ENCODE assay signal across 11 mouse cellular contexts in genomic region chr8:11298531-11299316, GRCm38 (mm10). TPM values are rescaled to one million over a fixed set of nuclear protein-coding genes. Genes with fewer than 3 reads are reported as not detected.
DNase-seq lines count a peak whose midpoint lies in the region; ATAC-seq and TF ChIP-seq lines count a peak whose summit lies in the region.
"Had no signal": no experiment of that assay in that cellular context is flagged by ENCODE, and none has a peak within 500 bp of the region (broad histone marks: within the 10 kb centered on the region; RNA-seq: fewer than 3 reads in every experiment).

No protein-coding gene starts in this region.

- H3K4me1 ChIP-seq in heart, embryonic 12.5 days (replicated peaks): peaks cover 62% of the 10 kb centered on the region
- peaks cover 32% of the 10 kb centered on the region for H3K4me1 ChIP-seq in intestine, embryonic 15.5 days (replicated peaks)
- peaks cover 4% of the 10 kb centered on the region; the same call in 1 of the 2 replicates for H3K4me1 ChIP-seq in stomach, postnatal 0 days (replicated peaks; ENCODE audit: control insufficient read depth, insufficient read depth)
- H3K4me1 ChIP-seq: forebrain, embryonic 12.5 days; midbrain, embryonic 15.5 days had no signal

- no peak overlapping the region for H3K4me3 ChIP-seq in heart, embryonic 12.5 days
- H3K4me3 ChIP-seq in intestine, embryonic 15.5 days (replicated peaks): no peak overlapping the region
- H3K4me3 ChIP-seq in stomach, postnatal 0 days (ENCODE audit: low read depth, low read length): no peak overlapping the region
- H3K4me3 ChIP-seq: forebrain, embryonic 12.5 days; midbrain, embryonic 15.5 days had no signal

- intact Hi-C loops in gastrocnemius, postnatal 36 days (cut with DNase I): no loop called here

- no peaks in the 10 kb centered on the region for H3K36me3 ChIP-seq in heart, embryonic 12.5 days
- H3K36me3 ChIP-seq in intestine, embryonic 15.5 days: no peaks in the 10 kb centered on the region
- no peaks in the 10 kb centered on the region for H3K36me3 ChIP-seq in stomach, postnatal 0 days (ENCODE audit: control insufficient read depth, insufficient read depth, low read length)
- H3K36me3 ChIP-seq: forebrain, embryonic 12.5 days; midbrain, embryonic 15.5 days had no signal

- TF ChIP-seq EP300 in stomach, postnatal 0 days (optimal IDR thresholded peaks at IDR 0.05): no peak

- no peak for DNase-seq in heart, adult 18-20 months
- peak; percentile 73 for DNase-seq in lung, postnatal 10 days
- DNase-seq in lung, postnatal 36 days: no peak
- no peak for DNase-seq in stomach, postnatal 0 days (ENCODE audit: low spot score)
- no peak for DNase-seq in gastrocnemius, postnatal 36 days
- DNase-seq in frontal cortex, postnatal 36 days (ENCODE audit: low spot score in 2 of 2): no peak

- no peak for ATAC-seq in heart, embryonic 12.5 days (ENCODE audit: insufficient number of reproducible peaks, low FRiP score)
- ATAC-seq in intestine, embryonic 15.5 days: peak; percentile 39; the same call in 1 of the 2 replicates
- ATAC-seq in stomach, postnatal 0 days (ENCODE audit: low FRiP score, low TSS enrichment): 0 out of 2 replicates have a peak, but pooled peaks have one; percentile 41
- ATAC-seq: hindbrain, embryonic 16.5 days; midbrain, embryonic 15.5 days had no signal

- H3K27me3 ChIP-seq in heart, embryonic 12.5 days (replicated peaks): no peaks in the 10 kb centered on the region
- no peaks in the 10 kb centered on the region for H3K27me3 ChIP-seq in intestine, embryonic 15.5 days (replicated peaks)
- no peaks in the 10 kb centered on the region for H3K27me3 ChIP-seq in stomach, postnatal 0 days (ENCODE audit: control insufficient read depth, insufficient read depth, low read length)
- H3K27me3 ChIP-seq: forebrain, embryonic 12.5 days; midbrain, embryonic 15.5 days had no signal

- no peak for TF ChIP-seq CTCF in stomach, postnatal 0 days (IDR thresholded peaks at IDR 0.05; ENCODE audit: low read depth)

- H3K27ac ChIP-seq in heart, embryonic 12.5 days (ENCODE audit: poor library complexity, severe bottlenecking): peak overlapping the region; percentile 61
- peak overlapping the region; percentile 53 for H3K27ac ChIP-seq in intestine, embryonic 15.5 days
- peak overlapping the region; percentile 84 for H3K27ac ChIP-seq in stomach, postnatal 0 days (replicated peaks)
- H3K27ac ChIP-seq: forebrain, embryonic 12.5 days; midbrain, embryonic 15.5 days had no signal

- no peak overlapping the region for H3K4me2 ChIP-seq in heart, embryonic 12.5 days
- no peak overlapping the region for H3K4me2 ChIP-seq in intestine, embryonic 15.5 days (replicated peaks)
- no peak overlapping the region for H3K4me2 ChIP-seq in stomach, postnatal 0 days (replicated peaks; ENCODE audit: low read depth)
- H3K4me2 ChIP-seq: forebrain, embryonic 12.5 days; midbrain, embryonic 15.5 days had no signal

- H3K9ac ChIP-seq in heart, embryonic 12.5 days: 0 out of 2 replicates have a peak overlapping the region, but pooled peaks have one; percentile 16
- H3K9ac ChIP-seq in intestine, embryonic 15.5 days: no peak overlapping the region
- no peak overlapping the region; the same call in 1 of the 2 replicates for H3K9ac ChIP-seq in stomach, postnatal 0 days (ENCODE audit: low read length)
- H3K9ac ChIP-seq: forebrain, embryonic 12.5 days; midbrain, embryonic 15.5 days had no signal

- H3K9me3 ChIP-seq in heart, embryonic 12.5 days (replicated peaks): no peaks in the 10 kb centered on the region
- H3K9me3 ChIP-seq in intestine, embryonic 15.5 days: no peaks in the 10 kb centered on the region
- H3K9me3 ChIP-seq in stomach, postnatal 0 days (ENCODE audit: control insufficient read depth, low read length): no peaks in the 10 kb centered on the region
- H3K9me3 ChIP-seq: forebrain, embryonic 12.5 days; midbrain, embryonic 15.5 days had no signal

- WGBS in heart, embryonic 12.5 days: 53% methylated on average over 12 of the region's 12 CpGs
- WGBS in intestine, embryonic 15.5 days: 33% methylated on average over 12 of the region's 12 CpGs
- 31% methylated on average over 12 of the region's 12 CpGs for WGBS in stomach, postnatal 0 days

RNA-seq across cellular contexts. Expression of gene Col4a2, which starts 13.9 kb away (rescaled TPM):
- polyA plus RNA-seq in heart, embryonic 12.5 days (2016; fragmentation: Nextera tagmentation; extraction: Ambion mirVana): 117 and 129 TPM in 2 replicates
- 100 to 1,000 TPM; 127 to 140 TPM for total RNA-seq in heart, adult 18-20 months (2021)
- polyA plus RNA-seq in intestine, embryonic 15.5 days (2015; fragmentation: Nextera tagmentation; extraction: Ambion mirVana): 60.2 and 61.4 TPM in 2 replicates
- polyA plus RNA-seq in stomach, postnatal 0 days (2015; fragmentation: Nextera tagmentation; extraction: Ambion mirVana): 43.4 and 47.2 TPM in 2 replicates
- 100 to 1,000 TPM in 1 of 2 experiments, 10 to 100 TPM in 1; 77.5 to 105 TPM for total RNA-seq in gastrocnemius, postnatal 36 days (2021)

RNA-seq across cellular contexts. Expression of gene Col4a1, which starts 13.9 kb away (rescaled TPM):
- polyA plus RNA-seq in heart, embryonic 12.5 days (2016; fragmentation: Nextera tagmentation; extraction: Ambion mirVana): 240 and 249 TPM in 2 replicates
- total RNA-seq in heart, adult 18-20 months (2021): 100 to 1,000 TPM; 217 to 274 TPM
- polyA plus RNA-seq in intestine, embryonic 15.5 days (2015; fragmentation: Nextera tagmentation; extraction: Ambion mirVana): 161 and 170 TPM in 2 replicates
- 96.3 and 99.0 TPM in 2 replicates for polyA plus RNA-seq in stomach, postnatal 0 days (2015; fragmentation: Nextera tagmentation; extraction: Ambion mirVana)
- total RNA-seq in gastrocnemius, postnatal 36 days (2021): 100 to 1,000 TPM; 146 to 216 TPM
